Mouse (Mus musculus): ENCODE data around the gene Cacna1e.

DNA sequence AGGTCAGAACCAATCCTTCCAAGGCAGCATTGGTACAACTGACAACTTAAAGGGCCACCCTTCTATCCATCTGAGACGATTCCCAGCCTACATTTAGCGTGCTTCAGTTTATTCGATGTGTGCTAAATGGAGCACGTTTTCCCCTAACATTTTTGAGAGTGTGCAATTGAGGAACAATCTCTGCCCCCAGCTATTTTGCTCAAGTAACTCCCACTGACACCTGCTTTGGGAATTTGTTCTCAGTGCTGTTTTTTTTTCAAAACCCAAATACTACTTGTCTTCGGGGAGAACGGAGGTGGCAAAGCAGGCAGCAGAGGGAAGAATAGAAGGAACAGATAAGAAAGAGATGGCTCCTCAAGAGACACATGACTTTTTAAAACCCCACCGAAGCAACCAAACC, 456.0 kb downstream of the Cacna1e start:
- TF ChIP-seq CTCF (conservative IDR thresholded peaks at IDR 0.05; ENCODE audit: insufficient read depth, insufficient read length, low read depth, low read length) (no peak), POLR2A (IDR thresholded peaks at IDR 0.05; ENCODE audit: low read depth, low read length) (no peak)
